Mouse (Mus musculus): ENCODE results near the gene Lman2l. TPM values are rescaled to one million over a fixed set of nuclear protein-coding genes. Genes with fewer than 3 reads are reported as not detected.

Gene Lman2l
- 8.1 and 9.3 TPM in 2 replicates for polyA plus RNA-seq (2012; rRNA removed)

GRCm38 (mm10) chr1:36444471-36445464, at the start of gene Lman2l:
Gene Lman2l, minus strand, starts transcription at chr1:36445271.
- WGBS, result under 1% methylated on average over 57 of the region's 57 CpGs
- peak; percentile 90 for DNase-seq (ENCODE audit: low read depth, low spot score)

- WGBS, result 32% methylated on average over 6 of the region's 6 CpGs
- no peak for DNase-seq (ENCODE audit: low read depth, low spot score)
Observed at GRCm38 (mm10) chr1:36493299-36493698, 48.2 kb upstream of the Lman2l start.

GRCm38 (mm10) chr1:36492416-36493139, 47.5 kb upstream of the Lman2l start:
- no peak for DNase-seq (ENCODE audit: low read depth, low spot score)
- WGBS, result 13% methylated on average over 9 of the region's 9 CpGs

- 75% methylated on average over 6 of the region's 6 CpGs for WGBS
- no peak for DNase-seq (ENCODE audit: low read depth, low spot score)
Observed at GRCm38 (mm10) chr1:36489661-36490060, 44.6 kb upstream of the Lman2l start.

- WGBS, result 91% methylated on average over 9 of the region's 9 CpGs
- DNase-seq (ENCODE audit: low read depth, low spot score), result no peak
Observed at GRCm38 (mm10) chr1:36487111-36487510, 42.0 kb upstream of the Lman2l start.

- WGBS, result 20% methylated on average over 7 of the region's 7 CpGs
- DNase-seq (ENCODE audit: low read depth, low spot score), result no peak
Observed at GRCm38 (mm10) chr1:36485080-36485479, 40.0 kb upstream of the Lman2l start.

- no peak for DNase-seq (ENCODE audit: low read depth, low spot score)
- WGBS, result 49% methylated on average over 4 of the region's 4 CpGs
Observed at GRCm38 (mm10) chr1:36483825-36484224, 38.8 kb upstream of the Lman2l start.

GRCm38 (mm10) chr1:36479903-36480899, 35.1 kb upstream of the Lman2l start:
- no peak for DNase-seq (ENCODE audit: low read depth, low spot score)
- 56% methylated on average over 12 of the region's 12 CpGs for WGBS

- WGBS, result 40% methylated on average over 2 of the region's 2 CpGs
- no peak for DNase-seq (ENCODE audit: low read depth, low spot score)
Observed at GRCm38 (mm10) chr1:36478343-36478795, 33.3 kb upstream of the Lman2l start.

- 18% methylated on average over 7 of the region's 7 CpGs for WGBS
- DNase-seq (ENCODE audit: low read depth, low spot score), result no peak
Observed at GRCm38 (mm10) chr1:36476426-36476825, 31.4 kb upstream of the Lman2l start.

GRCm38 (mm10) chr1:36475480-36476110, 30.5 kb upstream of the Lman2l start:
- DNase-seq (ENCODE audit: low read depth, low spot score), result no peak
- 18% methylated on average over 8 of the region's 8 CpGs for WGBS

- no peak for DNase-seq (ENCODE audit: low read depth, low spot score)
- 21% methylated on average over 3 of the region's 3 CpGs for WGBS
Observed at GRCm38 (mm10) chr1:36474646-36475045, 29.6 kb upstream of the Lman2l start.

- 18% methylated on average over 10 of the region's 10 CpGs for WGBS
Observed at GRCm38 (mm10) chr1:36473211-36473780, 28.2 kb upstream of the Lman2l start.

GRCm38 (mm10) chr1:36472106-36472440, 27.0 kb upstream of the Lman2l start:
- no peak for DNase-seq (ENCODE audit: low read depth, low spot score)
- WGBS, result 7% methylated on average over 18 of the region's 18 CpGs

More at GRCm38 (mm10) chr1:36473211-36473780, 28.2 kb upstream of the Lman2l start:
- DNase-seq (ENCODE audit: low read depth, low spot score), result no peak

GRCm38 (mm10) chr1:36471181-36472105, 26.4 kb upstream of the Lman2l start, which contains the start of gene Cnnm4:
Gene Cnnm4, plus strand, starts transcription at chr1:36471620.
- under 1% methylated on average over 80 of the region's 98 CpGs for WGBS

GRCm38 (mm10) chr1:36469811-36470444, 24.9 kb upstream of the Lman2l start:
- no peak for DNase-seq (ENCODE audit: low read depth, low spot score)
- WGBS, result 20% methylated on average over 2 of the region's 2 CpGs

More at GRCm38 (mm10) chr1:36471181-36472105, 26.4 kb upstream of the Lman2l start, which contains the start of gene Cnnm4:
- DNase-seq (ENCODE audit: low read depth, low spot score), result no peak

GRCm38 (mm10) chr1:36467446-36467845, 22.4 kb upstream of the Lman2l start:
- DNase-seq (ENCODE audit: low read depth, low spot score), result no peak
- 69% methylated on average over 5 of the region's 5 CpGs for WGBS
